Mouse (Mus musculus) layer of hippocampus, adult 18-20 months (tissue): Measurements from ENCODE around the gene Arhgef38. TPM values are rescaled to one million over a fixed set of nuclear protein-coding genes. Genes with fewer than 3 reads are reported as not detected.

Experiments
- DNase-seq, 2 experiments: peaks; one replicate each; pipeline ENCODE4 v3.0.0; 2022; ENCODE audit warnings: low spot score in 2 of 2
- long read RNA-seq: library from polyadenylated mRNA; stranded (forward); transcript quantifications from one replicate; pipeline ENCODE4 v2.0.0, GENCODE M21; 2021
- total RNA-seq, 2 experiments: library from RNA; stranded (reverse); gene quantifications; 2 replicates each; pipeline ENCODE4 v1.2.3; 2021

The Arhgef38 gene
- total RNA-seq: not detected
- long read RNA-seq: 0 reads

- DNase-seq: no peak
These were observed at the start of gene Arhgef38 for GRCm38 (mm10) chr3:133234821-133235295. TSS of gene Arhgef38 (minus strand) at chr3:133234949.

DNA sequence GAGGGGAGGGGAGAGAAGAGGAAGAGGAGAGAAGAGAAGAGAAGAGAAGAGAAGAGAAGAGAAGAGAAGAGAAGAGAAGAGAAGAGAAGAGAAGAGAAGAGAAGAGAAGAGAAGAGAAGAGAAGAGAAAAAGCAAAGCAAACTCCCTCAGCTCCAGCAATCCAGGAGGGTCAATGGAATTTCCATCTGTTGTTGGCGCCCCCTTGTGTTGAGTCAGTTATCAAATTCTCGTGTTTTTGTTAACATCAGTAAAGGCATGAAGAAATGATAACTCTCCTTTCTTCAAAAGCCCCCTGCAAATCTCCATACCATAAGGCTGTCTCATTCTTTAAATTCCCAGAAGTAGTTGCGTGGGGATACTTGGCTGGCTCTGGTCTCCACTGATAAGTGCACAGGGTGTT, 37.1 kb upstream of the Arhgef38 start:
- DNase-seq: peak; percentile 69 to 92

GRCm38 (mm10) chr3:133258860-133259259, 24.1 kb upstream of the Arhgef38 start:
- no peak for DNase-seq

- no peak for DNase-seq
These were observed 21.1 kb upstream of the Arhgef38 start for GRCm38 (mm10) chr3:133255842-133256241.

DNA sequence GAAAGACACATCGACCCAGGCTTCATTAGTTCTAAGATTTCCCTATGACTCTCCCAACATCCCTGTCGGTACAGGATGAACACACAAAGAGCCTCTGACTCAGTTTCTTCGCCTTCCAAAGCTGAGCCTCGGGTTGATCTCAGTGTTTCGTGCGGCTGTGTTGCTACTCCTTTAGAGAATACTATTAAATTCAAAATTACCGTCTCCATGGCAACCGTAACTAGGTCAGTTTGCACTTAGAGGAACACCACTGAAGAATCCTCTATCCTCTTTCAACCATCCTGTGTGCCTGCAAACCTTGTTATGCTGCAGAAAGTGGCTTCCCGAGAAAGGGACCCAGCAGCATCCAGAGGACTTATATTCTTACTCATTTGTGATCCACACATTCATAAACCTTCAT, 9.3 kb upstream of the Arhgef38 start:
- peak; percentile 28 to 58 for DNase-seq

GRCm38 (mm10) chr3:133241916-133242315, 7.2 kb upstream of the Arhgef38 start:
- DNase-seq: no peak

DNA sequence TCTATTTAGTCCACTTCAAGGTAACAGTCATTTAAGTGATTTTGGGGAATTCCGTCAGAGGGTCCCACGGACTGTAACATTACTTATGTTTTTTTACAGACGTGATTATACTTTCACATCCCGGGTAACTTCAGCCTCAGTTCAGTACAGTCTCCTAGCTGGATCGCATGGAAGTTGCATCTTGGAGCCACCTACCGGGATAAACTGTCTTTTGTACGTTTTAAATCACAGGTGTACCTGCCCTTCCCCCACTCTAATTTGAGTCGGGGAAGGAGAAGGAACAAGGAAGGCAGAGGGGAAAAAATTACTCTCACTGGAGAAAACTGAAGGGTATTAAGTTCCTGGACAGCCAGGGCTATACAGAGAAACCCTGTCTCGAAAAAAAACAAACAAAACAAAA, 756 bp downstream of the Arhgef38 start:
- no peak for DNase-seq

DNA sequence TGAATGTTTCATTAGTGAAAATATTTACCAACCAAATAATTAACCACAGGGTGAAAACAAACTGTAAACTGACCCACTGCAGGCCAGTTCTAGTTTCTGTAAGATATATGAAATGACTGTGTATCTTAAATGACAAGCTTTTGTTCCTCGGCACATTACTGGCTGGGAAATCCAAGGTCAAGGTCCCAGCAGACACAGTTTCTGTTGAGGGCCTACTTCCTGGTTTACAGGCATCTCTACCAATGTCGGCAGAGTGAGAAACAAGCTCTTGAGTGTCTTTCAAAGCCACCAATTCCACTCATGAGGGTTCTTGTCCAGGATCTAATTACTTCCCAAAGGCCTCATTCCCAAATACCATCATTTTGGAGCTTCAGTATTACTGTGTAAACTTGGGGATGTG, 4.3 kb downstream of the Arhgef38 start:
- DNase-seq: no peak

DNA sequence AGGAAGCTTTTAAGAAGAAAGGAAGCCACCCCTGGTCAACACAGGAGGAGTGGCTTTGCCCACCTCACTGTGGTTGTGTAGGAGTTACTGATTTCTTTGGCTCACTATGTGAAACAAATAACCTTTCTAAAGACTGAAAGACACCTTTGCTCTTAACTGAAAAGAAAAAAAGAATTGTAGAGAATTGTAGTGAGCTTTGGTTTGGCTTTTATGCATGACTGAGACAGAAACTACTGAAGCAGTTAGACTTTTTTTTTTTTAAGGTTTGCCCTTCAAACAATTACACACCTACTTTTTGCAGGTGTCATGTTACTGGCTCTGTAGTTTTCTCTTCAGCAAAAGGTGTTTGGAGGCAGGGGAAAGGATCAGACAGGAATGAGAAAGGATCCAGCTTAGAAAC, 5.2 kb downstream of the Arhgef38 start:
- no peak for DNase-seq

DNA sequence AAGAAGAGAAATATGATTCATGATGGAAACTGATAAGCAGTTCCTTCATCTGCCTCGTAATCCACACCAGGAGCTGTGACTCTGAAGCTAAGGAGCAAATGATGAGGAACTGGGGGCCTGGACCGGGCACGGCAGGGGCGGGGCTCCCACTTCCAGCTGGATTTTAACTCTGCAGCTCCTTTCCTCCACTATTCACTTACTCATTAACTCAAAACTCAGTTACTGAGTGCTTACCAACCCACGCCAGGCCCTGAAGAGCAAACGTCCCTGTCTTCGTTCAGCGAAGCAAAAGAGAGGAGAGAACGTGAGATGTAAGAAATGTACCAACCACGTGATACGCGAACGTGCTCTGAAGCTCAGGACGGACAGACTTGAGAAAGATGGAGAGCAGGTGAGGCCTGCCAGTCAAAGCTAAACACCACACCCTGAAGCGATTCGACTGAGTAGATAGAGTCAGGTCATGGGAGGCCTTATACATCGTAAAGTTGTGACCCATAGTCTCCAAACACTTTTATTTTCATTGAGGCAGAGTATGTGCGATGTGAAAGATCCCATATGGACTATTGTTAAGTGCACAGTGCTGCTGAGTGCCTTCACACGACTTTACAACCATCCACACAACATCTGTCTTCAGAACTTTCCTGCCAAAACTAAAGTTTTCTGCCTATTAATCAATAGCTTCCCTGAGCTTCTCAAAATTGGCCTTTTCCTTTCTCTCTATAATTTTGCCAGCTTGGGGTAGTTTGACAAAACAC, 7.3 kb downstream of the Arhgef38 start:
- no peak for DNase-seq

DNA sequence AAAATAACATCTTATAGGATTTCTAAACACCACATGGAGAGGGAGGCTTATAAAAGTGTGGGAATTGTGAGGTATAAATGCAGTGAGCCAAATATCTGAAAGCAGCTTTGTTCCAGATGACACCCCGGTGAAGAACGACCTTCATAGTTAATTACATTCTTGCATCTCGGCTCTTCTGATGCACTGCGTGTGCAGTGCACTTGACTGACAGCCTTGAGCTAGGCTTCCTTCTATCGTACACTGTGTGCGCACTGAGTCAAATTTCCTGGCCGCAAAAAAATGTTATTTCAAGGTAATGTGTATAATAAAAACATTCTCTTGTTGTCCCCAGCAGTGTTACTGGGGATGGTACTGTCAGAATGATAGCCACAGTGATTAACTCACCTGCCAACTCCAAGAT, 16.2 kb downstream of the Arhgef38 start:
- no peak for DNase-seq

- no peak for DNase-seq
These were observed 19.4 kb downstream of the Arhgef38 start for GRCm38 (mm10) chr3:133215198-133215819.

- DNase-seq: no peak
These were observed 21.2 kb downstream of the Arhgef38 start for GRCm38 (mm10) chr3:133213434-133214114.

- no peak for DNase-seq
These were observed 23.4 kb downstream of the Arhgef38 start for GRCm38 (mm10) chr3:133211324-133211723.

GRCm38 (mm10) chr3:133203713-133204112, 31.0 kb downstream of the Arhgef38 start:
- no peak for DNase-seq

DNA sequence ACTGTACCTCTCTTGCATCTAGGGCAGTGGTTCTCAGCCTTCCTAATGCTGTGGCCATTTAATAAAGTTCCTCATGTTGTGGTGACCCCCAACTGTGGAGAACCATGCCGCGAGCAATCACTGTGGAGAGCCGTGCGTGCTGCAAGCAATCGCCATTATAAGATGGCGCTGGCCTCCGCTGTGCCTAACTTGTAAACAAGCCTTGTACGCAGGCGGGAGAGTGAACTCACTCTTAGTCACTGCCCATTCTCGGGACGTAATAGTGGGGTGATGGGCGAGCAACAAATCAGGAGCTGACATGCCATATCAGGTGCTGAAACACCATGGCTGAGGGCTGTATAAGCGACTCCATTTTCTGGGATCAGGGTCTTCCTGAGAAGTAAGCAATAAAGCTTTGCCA, 32.6 kb downstream of the Arhgef38 start:
- no peak for DNase-seq

GRCm38 (mm10) chr3:133188930-133189329, 45.8 kb downstream of the Arhgef38 start:
- no peak for DNase-seq

DNA sequence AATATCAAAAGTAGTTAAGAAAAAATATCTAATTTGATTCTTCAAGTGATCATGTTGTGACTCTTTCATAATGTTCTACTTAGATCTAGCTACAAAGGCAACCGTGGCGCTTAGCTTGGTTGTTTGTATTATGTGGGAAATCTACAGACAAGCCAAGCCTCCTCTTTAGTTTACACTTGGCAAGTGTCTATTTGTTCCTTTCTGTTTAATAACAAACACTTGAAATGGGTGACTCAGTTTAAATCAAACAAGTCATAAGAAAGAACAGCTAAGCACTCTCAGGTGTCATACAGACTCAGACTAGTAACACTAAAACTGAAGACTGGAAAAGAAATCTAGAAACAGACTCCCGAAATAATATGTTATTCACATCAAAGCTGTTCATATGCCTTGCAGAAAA, 47.2 kb downstream of the Arhgef38 start:
- no peak for DNase-seq

DNA sequence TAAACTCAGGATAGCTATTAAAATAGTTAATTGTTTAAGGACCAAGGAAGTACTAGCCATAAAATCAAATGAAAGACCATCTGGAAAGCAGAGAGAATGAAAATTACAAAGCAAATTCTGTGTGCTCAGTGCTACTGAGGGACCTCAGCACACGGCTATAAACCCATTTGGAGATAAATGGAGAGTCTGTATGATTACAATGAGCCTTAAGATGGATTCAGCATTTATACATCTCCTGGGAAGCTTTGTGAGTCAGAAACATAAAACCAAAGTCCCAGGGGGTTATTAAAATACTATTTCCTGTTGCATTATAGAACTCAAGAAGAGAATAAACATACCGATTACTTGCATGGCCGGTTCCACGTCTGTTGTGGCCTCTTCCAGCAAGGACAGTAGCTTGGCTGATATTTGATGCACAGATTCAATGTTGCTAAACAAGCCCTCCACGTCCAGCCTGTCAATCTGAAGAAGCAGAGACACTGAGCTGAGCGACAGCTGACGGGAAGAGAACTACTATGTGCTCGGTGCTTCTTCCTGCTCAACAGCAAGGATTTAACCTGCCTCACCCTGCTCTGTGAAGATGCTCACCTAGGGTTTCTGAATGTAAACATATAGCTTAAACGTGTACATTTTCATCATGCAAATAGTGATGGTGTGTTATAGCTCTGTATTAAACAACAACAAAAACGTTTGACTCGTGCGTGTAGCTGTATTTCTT, 58.6 kb downstream of the Arhgef38 start:
- no peak for DNase-seq

GRCm38 (mm10) chr3:133172291-133172690, 62.5 kb downstream of the Arhgef38 start:
- no peak for DNase-seq

- DNase-seq: peak in 1 of 2 experiments; percentile 19
These were observed 65.0 kb downstream of the Arhgef38 start for GRCm38 (mm10) chr3:133169737-133170136.
